Mouse (Mus musculus) lung, adult 2 months (tissue): ENCODE measurements around the gene Rpl23.

ENCODE experiments used
- CTCF ChIP-seq: fragments of 200-500 bp; IDR thresholded peaks from 2 replicates; pipeline ENCODE4 v1.5.1; 2011; ENCODE audit warnings: mild to moderate bottlenecking, low read length, control low read depth; ENCODE audit not compliant: insufficient read depth
- POLR2A ChIP-seq: fragments of 200-500 bp; IDR thresholded peaks from 2 replicates; pipeline ENCODE4 v1.6.1; 2011; ENCODE audit warnings: low read depth, mild to moderate bottlenecking, control low read depth, low read length, borderline replicate concordance; ENCODE audit errors: extremely low read depth

GRCm38 (mm10) chr11:97813085-97813484, 30.8 kb upstream of the Rpl23 start:
- TF ChIP-seq CTCF = no peak
- no peak for TF ChIP-seq POLR2A
